Mouse (Mus musculus): ENCODE data around the gene Scd1.

The Scd1 gene

DNA sequence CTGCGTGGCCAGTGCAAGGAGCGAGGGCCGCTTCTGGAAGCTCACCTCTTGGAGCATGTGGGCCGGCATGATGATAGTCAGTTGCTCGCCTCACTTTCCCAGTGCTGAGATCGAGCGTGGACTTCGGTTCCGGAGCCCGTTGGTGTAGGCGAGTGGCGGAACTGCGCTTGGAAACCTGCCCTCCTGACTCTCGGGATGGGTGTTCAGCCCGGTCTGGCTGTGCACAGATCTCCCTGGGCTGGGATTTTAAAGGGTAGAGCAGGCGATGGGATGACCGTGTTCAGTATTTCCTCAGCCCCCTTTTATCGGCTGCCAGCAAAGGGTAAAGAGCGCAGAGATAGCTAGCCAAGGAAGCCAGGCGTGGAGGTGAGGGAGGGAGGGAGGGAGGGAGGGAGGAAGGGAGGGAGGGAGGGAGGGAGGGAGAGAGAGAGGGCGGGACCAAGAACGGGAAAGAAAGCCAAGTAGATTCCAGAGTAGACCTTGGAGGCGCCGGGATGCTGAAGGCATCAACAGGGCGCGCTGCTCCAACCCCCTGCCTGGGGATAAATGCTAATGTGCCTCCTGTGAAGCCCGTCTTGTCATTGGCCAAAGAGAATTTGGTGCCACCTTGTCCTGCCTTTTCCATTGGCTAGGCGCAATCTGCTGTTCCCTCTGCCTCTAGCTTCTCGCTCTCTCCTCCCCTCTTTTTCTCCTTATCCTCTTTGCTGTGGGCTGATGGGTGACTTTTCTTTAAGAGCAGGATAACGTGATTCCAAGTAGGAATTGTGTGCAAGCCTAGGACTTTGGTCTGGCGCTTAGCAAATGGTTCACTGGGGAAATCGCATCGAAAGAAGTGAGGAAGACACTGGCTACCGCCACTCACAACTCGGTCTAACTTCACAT lies at the start of gene Scd1:
Gene Scd1, minus strand, starts transcription at position 539 of the 882 bp plus-strand sequence.
- DNase-seq, result peak; percentile 61 to 71

GRCm38 (mm10) chr19:44455356-44455755 lies 47.7 kb upstream of the Scd1 start:
- no peak for DNase-seq

- DNase-seq, result no peak
Measured at GRCm38 (mm10) chr19:44454862-44455261, 47.2 kb upstream of the Scd1 start.

DNA sequence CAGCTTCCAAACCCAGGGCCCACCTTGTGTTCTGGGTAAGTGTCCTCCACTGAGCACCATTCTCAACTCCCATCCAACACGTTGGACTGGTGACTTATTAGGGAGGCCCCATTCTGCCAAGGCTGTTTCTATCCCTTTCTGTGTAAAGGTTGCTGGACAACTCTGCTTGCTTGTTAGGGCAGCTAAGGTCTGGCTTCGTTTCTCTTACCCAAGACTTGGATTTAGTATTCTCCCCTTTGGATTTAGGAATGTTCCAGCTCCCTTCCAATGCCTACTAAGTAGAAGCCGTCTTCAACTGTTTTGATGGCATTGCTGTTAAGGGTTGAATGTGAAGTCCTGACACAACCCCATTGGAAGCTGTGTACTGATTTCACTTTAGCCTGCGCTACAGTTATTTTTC lies 40.2 kb upstream of the Scd1 start:
- DNase-seq, result no peak

DNA sequence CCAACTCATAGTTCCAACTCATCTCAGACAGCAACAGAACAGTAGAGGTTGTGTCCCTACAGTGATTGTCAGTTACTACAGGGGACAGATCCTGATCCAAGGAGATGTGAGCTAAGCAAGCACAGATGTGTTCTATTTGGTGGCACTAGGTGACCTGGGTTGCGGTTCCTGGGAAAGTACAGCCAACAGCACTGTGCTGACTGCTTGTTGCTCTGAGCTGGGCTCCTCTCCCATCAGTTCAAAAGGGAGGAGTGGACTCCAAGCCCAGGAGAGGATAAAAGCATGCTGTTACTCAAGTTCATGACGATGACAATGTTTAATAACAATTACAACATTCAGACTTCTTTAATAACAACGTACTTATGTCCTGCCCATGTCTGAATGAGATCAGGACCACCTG lies 38.1 kb upstream of the Scd1 start:
- no peak for DNase-seq

DNA sequence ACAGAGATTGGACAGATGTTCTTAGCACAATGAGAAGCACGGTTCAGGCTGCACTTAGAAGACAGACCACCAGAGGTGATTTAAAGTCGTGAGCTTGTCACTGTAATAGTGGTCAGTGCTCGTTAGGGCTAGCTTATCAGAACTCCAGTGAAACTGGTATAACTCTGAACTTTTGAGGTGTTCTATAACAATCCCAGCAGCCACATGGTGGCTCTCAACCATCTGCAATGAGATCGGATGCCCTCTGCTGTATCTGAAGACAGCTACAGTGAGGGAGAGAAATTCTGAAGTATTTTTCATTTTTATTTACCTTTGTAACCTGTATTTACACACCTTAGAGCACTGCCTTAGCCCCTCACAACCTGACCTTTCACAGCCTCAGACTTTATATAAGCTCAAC lies 31.6 kb upstream of the Scd1 start:
- no peak for DNase-seq

- DNase-seq, result no peak
Measured at GRCm38 (mm10) chr19:44437975-44438374, 30.3 kb upstream of the Scd1 start.

GRCm38 (mm10) chr19:44432084-44432483 lies 24.4 kb upstream of the Scd1 start:
- DNase-seq, result no peak

DNA sequence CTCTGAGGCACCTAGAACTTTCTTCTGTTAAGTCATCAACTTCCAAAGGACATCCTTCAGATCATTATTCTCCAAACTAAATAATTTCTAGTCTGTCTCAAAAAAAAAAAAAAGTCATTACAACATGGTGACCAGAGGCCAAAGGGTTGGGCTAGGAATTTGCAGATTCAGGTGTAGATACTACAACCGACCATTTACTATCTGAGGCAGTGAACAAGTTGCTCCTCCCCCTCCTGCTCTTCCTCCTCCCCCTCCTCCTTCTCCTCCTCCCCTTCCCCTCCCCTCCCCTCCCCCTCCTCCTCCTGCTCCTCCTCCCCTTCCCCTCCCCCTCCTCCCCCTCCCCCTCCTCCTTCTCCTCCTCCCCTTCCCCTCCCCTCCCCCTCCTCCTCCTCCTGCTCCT lies 20.0 kb upstream of the Scd1 start:
- DNase-seq, result no peak

DNA sequence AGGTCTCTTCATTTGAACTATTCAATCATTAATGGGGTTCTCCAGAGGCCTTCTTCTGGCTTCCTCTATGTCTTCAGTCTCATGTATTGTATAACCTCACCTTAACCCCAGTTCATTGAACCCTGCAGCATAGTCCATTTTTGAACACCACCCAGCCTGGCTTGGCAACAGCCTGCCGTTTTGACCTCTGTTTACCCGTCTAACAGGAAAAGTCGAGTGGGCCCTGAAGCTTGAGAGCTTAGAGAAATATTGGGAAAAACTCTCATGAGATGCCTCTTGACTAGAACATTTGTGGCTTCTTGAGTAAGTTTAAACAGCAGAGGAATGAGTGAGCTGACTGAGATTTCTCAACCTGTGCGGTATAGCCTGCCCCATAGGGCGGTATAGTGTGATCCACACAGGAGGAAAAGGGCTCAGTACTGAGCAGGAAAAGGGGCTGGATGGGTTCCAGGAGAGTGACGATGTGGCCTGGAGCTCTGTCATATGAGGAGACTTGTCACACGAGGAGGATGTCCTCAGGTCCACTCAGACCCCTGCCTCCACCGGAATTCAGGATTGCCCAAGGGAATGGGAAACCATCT lies 14.5 kb upstream of the Scd1 start:
- peak; percentile 44 to 45 for DNase-seq

GRCm38 (mm10) chr19:44419530-44419929 lies 11.9 kb upstream of the Scd1 start:
- peak in 1 of 2 experiments; percentile 17 for DNase-seq

DNA sequence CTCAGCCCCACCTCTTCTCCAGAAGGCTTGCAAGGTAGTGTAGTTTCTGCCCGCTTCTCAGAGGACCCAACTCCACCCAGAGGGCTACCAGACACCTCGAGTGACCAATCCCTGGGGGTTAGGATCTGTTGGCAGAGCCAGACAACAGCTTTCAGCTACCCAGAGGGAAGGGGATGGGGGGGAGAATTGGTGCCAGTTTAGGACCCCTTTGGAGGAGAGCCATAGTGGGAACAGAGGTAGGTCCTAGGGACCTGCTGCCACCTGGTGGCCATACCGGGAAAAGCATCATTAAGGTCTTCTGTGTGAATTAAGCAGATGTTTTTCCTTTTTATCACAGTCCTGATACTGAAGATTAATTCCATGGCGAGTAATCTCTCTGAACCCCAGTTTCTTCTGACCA lies 11.3 kb upstream of the Scd1 start:
- peak; percentile 86 for DNase-seq

DNA sequence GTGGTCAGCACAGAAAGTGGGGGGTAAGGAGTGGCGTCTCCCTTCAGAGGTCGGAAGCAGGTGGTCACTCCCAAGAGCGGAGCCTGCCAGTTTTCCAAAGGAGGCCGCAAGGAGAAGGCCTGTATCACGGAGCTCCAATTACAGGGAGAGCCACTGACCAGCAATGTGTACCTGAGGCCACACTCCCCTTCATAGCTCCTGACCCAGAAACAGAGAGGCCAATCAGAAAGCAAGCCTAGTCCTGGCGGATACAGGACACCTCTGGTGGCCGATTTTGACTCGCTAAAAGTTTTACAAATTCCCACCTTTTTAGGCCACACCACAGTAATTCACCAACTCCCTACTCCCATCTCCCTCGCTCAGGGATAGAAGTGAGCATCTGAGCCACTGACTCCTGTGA lies 10.9 kb upstream of the Scd1 start:
- no peak for DNase-seq

DNA sequence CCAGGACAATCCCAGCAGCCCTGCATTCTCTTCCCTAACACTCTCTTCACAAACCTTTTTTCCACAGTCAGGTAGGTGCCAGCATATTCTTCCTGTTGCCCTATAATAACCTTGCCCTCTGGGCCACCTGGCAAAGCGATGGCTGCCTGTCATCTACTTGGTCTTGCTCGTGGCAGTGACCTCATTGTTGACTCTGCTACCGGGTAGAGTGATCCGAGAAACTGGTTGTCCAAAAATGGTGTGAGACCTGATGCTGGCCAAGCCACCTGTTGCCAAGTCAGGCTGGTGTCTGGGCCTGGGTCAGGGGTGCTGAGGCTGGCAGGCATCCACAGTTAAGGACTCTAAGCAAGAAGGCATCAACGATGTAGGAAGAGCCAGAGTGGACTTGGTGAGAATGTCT lies 10.4 kb upstream of the Scd1 start:
- no peak for DNase-seq

DNA sequence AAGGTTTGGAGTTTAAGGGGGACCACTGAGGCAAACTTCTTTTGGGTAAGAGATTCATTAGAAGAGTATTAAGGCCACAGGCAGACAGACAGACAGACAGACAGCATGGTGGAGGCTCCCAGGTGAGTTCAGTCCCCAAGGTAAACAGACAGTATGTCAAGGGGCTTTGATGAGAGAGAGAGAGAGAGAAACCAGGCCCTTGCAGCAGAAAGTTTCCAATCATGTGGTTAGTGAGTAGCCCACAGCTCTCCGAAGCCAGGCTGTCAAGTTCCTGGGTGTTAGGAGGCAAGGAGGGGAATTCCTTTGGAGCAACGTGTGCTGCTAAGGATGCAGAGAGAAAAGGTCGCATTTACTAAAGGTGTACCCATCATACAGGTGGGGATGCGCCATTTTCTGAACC lies 9.8 kb upstream of the Scd1 start:
- no peak for DNase-seq

- no peak for DNase-seq
Measured at GRCm38 (mm10) chr19:44416240-44416639, 8.6 kb upstream of the Scd1 start.

- DNase-seq, result no peak
Measured at GRCm38 (mm10) chr19:44415464-44415863, 7.8 kb upstream of the Scd1 start.

DNA sequence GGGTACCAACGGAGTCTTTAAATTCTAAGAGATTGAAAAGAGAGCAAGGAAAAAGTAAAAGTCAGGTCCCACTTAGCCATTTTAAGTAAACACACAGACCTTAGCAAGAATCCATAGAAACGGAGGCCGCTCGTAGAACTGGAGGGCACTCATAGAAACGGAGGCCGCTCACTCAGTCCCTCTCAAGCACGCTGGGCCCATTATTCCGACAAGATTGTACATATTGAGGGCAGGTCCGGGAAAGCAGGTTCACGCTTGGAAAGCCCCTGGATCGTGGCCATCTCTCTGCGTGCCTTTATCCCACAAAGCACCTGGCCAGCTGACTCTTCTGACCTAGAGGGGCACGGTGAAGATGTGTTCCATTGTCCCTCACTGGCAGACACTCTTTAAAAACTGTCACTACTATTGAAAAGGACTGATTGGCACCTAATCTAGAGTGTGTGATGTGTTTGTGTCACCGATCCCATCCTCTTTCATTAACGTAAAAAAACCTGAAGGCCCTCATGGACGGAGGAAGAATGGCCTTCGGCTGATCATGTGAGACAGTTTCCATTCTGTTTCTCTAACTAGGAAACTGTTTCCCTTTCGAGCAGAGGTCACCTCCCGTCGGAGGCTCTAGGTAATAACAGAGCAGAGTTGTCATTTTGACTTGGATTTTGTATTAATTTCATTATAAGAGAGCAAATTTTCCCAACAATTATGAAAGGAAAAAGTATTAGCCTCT lies 2.8 kb upstream of the Scd1 start:
- DNase-seq, result no peak

DNA sequence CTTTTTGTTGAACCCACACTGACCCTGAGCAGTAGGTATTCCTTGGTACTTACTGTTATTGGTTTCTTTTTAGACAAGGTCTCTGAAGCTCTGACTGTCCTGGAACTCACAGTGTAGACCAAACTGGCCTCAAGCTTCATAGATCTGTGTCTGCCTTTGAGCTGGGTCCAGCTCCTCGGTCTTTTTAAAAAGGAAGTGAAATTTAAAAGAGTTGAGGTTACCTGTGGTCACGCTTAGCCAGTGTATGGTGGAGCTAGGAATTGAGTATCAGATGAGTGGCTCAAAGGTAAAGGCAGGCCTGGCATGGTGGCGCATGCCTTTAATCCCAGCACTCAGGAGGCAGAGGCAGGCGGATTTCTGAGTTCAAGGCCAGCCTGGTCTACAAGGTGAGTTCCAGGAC lies 916 bp upstream of the Scd1 start:
- DNase-seq, result no peak

DNA sequence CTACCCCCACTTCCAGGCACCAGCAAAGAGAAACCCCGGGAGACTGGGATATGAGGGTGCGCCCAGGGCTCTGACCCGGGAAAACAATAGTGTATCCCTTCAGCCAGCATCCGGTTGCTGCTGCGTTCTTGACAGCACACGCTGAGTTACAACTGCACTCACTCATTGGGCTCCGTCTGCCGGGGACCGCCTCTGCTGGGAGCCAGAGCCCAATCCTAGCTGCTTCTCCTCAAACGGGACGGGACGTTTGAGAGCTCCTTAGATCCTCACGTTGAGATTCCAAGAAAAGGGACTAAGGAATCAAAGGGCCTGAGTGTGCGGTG lies 505 bp upstream of the Scd1 start:
- peak; percentile 70 to 83 for DNase-seq

GRCm38 (mm10) chr19:44403546-44403945 lies 4.1 kb downstream of the Scd1 start:
- no peak for DNase-seq

GRCm38 (mm10) chr19:44400484-44401197 lies 7.0 kb downstream of the Scd1 start:
- no peak for DNase-seq

- no peak for DNase-seq
Measured at GRCm38 (mm10) chr19:44400076-44400475, 7.6 kb downstream of the Scd1 start.

All from kidney, postnatal 4 days (tissue).